Mouse (Mus musculus): ENCODE measurements around the gene Lamb1.

DNA sequence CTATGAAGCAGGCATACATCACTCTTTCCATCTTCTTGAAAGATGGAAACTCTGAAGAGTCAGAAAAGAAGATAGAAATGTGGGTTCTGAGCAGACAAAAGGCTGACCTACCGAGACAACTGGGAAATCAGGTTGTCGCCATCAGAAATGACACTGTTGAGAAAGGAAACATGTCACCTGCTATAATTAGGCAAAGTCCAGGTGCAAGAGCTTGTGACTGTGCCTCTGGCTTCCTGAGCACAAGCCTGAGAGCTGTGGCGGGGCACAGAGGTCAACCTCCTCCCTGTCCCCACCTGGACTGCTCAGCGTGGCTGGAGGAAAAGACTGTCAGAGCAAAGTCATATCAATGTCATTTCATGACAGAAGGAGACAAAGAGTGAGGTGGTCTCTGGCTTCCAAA, 25.2 kb upstream of the Lamb1 start:
- TF ChIP-seq CTCF (IDR thresholded peaks at IDR 0.05; ENCODE audit: borderline replicate concordance, insufficient read depth, low read length) = no peak
- TF ChIP-seq POLR2A (IDR thresholded peaks at IDR 0.05; ENCODE audit: low read depth, low read length) = no peak

Measured in embryonic fibroblast, embryonic 13.5 days (primary cell).